8 mouse cellular contexts compared by ENCODE assay signal in the genomic region with DNA sequence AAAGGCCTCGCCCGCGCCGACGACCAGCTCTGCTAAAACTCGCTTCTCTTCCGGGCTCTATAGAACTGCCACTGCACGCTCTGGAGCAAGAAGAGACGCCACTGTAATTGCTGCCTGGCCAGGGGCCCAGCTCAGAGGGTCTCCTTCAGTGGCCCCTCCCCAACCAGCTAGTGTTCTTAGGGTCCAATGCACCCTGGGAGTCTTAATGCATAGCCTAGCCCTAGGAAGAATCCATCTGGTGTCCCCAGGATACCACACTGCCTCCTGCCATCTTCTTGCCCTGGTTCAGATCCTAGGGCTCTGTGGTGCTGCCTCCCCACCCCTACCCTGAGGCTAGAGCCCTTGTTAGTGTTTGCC. TPM values are rescaled to one million over a fixed set of nuclear protein-coding genes. Genes with fewer than 3 reads are reported as not detected.
DNase-seq lines count a peak whose midpoint lies in the region; ATAC-seq lines count a peak whose summit lies in the region.

No protein-coding gene starts in this region.

- peaks cover 11% of the 10 kb centered on the region for H3K4me1 ChIP-seq in kidney, embryonic 15.5 days
- H3K4me1 ChIP-seq in embryonic facial prominence, embryonic 11.5 days (ENCODE audit: control insufficient read depth, insufficient read depth, low read length) = no peaks in the 10 kb centered on the region
- 0 out of 2 replicates have a peak, but pooled peaks cover 6% of the 10 kb centered on the region for H3K4me1 ChIP-seq in hindbrain, embryonic 14.5 days (replicated peaks; ENCODE audit: control insufficient read depth, insufficient read depth, low read length)
- peaks cover 11% of the 10 kb centered on the region; the same call in 1 of the 2 replicates for H3K4me1 ChIP-seq in midbrain, embryonic 12.5 days

- no peak for DNase-seq in kidney, postnatal 4 days
- no peak for DNase-seq in embryonic facial prominence, embryonic 11.5 days (ENCODE audit: low spot score)
- DNase-seq in hindbrain, embryonic 14.5 days (ENCODE audit: low spot score) = no peak
- no peak for DNase-seq in Muller cell, postnatal 12 days (ENCODE audit: inconsistent ontology term)
- no peak for DNase-seq in kidney, adult 18-20 months
- no peak for DNase-seq in ovary, postnatal 14 days (ENCODE audit: low spot score)

- H3K4me2 ChIP-seq in kidney, embryonic 15.5 days = peak overlapping the region; percentile 82
- peak overlapping the region; percentile 73 for H3K4me2 ChIP-seq in embryonic facial prominence, embryonic 11.5 days (ENCODE audit: low read depth, low read length)
- peak overlapping the region; percentile 76 for H3K4me2 ChIP-seq in hindbrain, embryonic 14.5 days (replicated peaks)
- H3K4me2 ChIP-seq in midbrain, embryonic 12.5 days (replicated peaks) = peak overlapping the region; percentile 62

- H3K9ac ChIP-seq in kidney, embryonic 15.5 days = peak overlapping the region; percentile 45; the same call in 1 of the 2 replicates
- peak overlapping the region; percentile 59 for H3K9ac ChIP-seq in embryonic facial prominence, embryonic 11.5 days (replicated peaks; ENCODE audit: low read length)
- peak overlapping the region; percentile 67 for H3K9ac ChIP-seq in hindbrain, embryonic 14.5 days
- H3K9ac ChIP-seq in midbrain, embryonic 12.5 days (replicated peaks) = peak overlapping the region; percentile 54

- peak overlapping the region; percentile 50 for H3K4me3 ChIP-seq in kidney, embryonic 15.5 days (replicated peaks)
- H3K4me3 ChIP-seq in embryonic facial prominence, embryonic 11.5 days (ENCODE audit: low read depth, low read length) = peak overlapping the region; percentile 43
- H3K4me3 ChIP-seq in hindbrain, embryonic 14.5 days (replicated peaks; ENCODE audit: low read length) = peak overlapping the region; percentile 37
- peak overlapping the region; percentile 49 for H3K4me3 ChIP-seq in midbrain, embryonic 12.5 days

- peaks cover 23% of the 10 kb centered on the region for H3K36me3 ChIP-seq in kidney, embryonic 15.5 days
- 0 out of 2 replicates have a peak, but pooled peaks cover 3% of the 10 kb centered on the region for H3K36me3 ChIP-seq in embryonic facial prominence, embryonic 11.5 days (replicated peaks; ENCODE audit: control insufficient read depth, insufficient read depth, low read depth, low read length)
- H3K36me3 ChIP-seq in hindbrain, embryonic 14.5 days (replicated peaks; ENCODE audit: control insufficient read depth, insufficient read depth) = peaks cover 27% of the 10 kb centered on the region
- H3K36me3 ChIP-seq in midbrain, embryonic 12.5 days = peaks cover 25% of the 10 kb centered on the region

- H3K27me3 ChIP-seq in kidney, embryonic 15.5 days = no peaks in the 10 kb centered on the region
- no peaks in the 10 kb centered on the region for H3K27me3 ChIP-seq in embryonic facial prominence, embryonic 11.5 days (ENCODE audit: control insufficient read depth, insufficient read depth, low read length)
- H3K27me3 ChIP-seq in hindbrain, embryonic 14.5 days (ENCODE audit: control insufficient read depth, insufficient read depth, low read length) = no peaks in the 10 kb centered on the region
- no peaks in the 10 kb centered on the region for H3K27me3 ChIP-seq in midbrain, embryonic 12.5 days

- H3K27ac ChIP-seq in kidney, embryonic 15.5 days = no peak overlapping the region
- H3K27ac ChIP-seq in embryonic facial prominence, embryonic 11.5 days (replicated peaks; ENCODE audit: low read depth, low read length) = no peak overlapping the region
- H3K27ac ChIP-seq in hindbrain, embryonic 14.5 days = no peak overlapping the region
- H3K27ac ChIP-seq in midbrain, embryonic 12.5 days (replicated peaks) = no peak overlapping the region

- WGBS in kidney, embryonic 15.5 days = 12% methylated on average over 9 of the region's 9 CpGs
- WGBS in embryonic facial prominence, embryonic 11.5 days = 11% methylated on average over 9 of the region's 9 CpGs
- WGBS in hindbrain, embryonic 14.5 days = 14% methylated on average over 9 of the region's 9 CpGs
- WGBS in midbrain, embryonic 12.5 days = 17% methylated on average over 9 of the region's 9 CpGs

- ATAC-seq in kidney, embryonic 15.5 days (replicated peaks; ENCODE audit: low FRiP score) = peak; percentile 49
- ATAC-seq in embryonic facial prominence, embryonic 11.5 days (replicated peaks; ENCODE audit: insufficient number of reproducible peaks, low FRiP score, low TSS enrichment, low read depth) = peak; percentile 46
- ATAC-seq in hindbrain, embryonic 14.5 days (ENCODE audit: low FRiP score) = peak; percentile 51
- ATAC-seq in midbrain, embryonic 12.5 days (ENCODE audit: low FRiP score, low read depth) = peak; percentile 60

- H3K9me3 ChIP-seq in kidney, embryonic 15.5 days (replicated peaks) = no peaks in the 10 kb centered on the region
- H3K9me3 ChIP-seq in embryonic facial prominence, embryonic 11.5 days (replicated peaks; ENCODE audit: control insufficient read depth, low read length) = no peaks in the 10 kb centered on the region
- H3K9me3 ChIP-seq in hindbrain, embryonic 14.5 days (ENCODE audit: control insufficient read depth, low read length) = no peaks in the 10 kb centered on the region
- no peaks in the 10 kb centered on the region for H3K9me3 ChIP-seq in midbrain, embryonic 12.5 days

RNA-seq across cellular contexts. Expression of gene Exoc3, which starts 41.5 kb away (rescaled TPM):
- 67.8 and 68.0 TPM in 2 replicates for polyA plus RNA-seq in kidney, embryonic 15.5 days (2015; fragmentation: Nextera tagmentation; extraction: Ambion mirVana)
- polyA plus RNA-seq in embryonic facial prominence, embryonic 11.5 days (2014; fragmentation: Nextera tagmentation; extraction: Ambion mirVana) = 67.4 and 80.6 TPM in 2 replicates
- polyA plus RNA-seq in hindbrain, embryonic 14.5 days (2014; fragmentation: Nextera tagmentation; extraction: Ambion mirVana) = 125 and 133 TPM in 2 replicates
- polyA plus RNA-seq in midbrain, embryonic 12.5 days (2016; fragmentation: Nextera tagmentation; extraction: Ambion mirVana) = 82.4 and 89.2 TPM in 2 replicates

RNA-seq across cellular contexts. Expression of gene Slc9a3, which starts 45.8 kb away (rescaled TPM):
- polyA plus RNA-seq in kidney, embryonic 15.5 days (2015; fragmentation: Nextera tagmentation; extraction: Ambion mirVana) = 1.6 and 1.8 TPM in 2 replicates
- polyA plus RNA-seq in embryonic facial prominence, embryonic 11.5 days (2014; fragmentation: Nextera tagmentation; extraction: Ambion mirVana) = not detected in 2 replicates
- polyA plus RNA-seq in hindbrain, embryonic 14.5 days (2014; fragmentation: Nextera tagmentation; extraction: Ambion mirVana) = 0.46 TPM in 1 of 2 replicates, not detected in the other
- 0.04 TPM in 2 replicates for polyA plus RNA-seq in midbrain, embryonic 12.5 days (2016; fragmentation: Nextera tagmentation; extraction: Ambion mirVana)
